Mouse (Mus musculus) bone marrow, adult 2 months (tissue): ENCODE measurements around the gene Pafah1b3.
A peak's percentile ranks its signal among the peaks of the same experiment; 100 is the strongest.

Experiments
- CTCF ChIP-seq: fragments of 200-500 bp; IDR thresholded peaks from 2 replicates; pipeline ENCODE4 v1.5.1; 2011; ENCODE audit warnings: low read length, control low read depth; ENCODE audit not compliant: control insufficient read depth, insufficient read depth
- POLR2A ChIP-seq: fragments of 200-500 bp; IDR thresholded peaks from 2 replicates; pipeline ENCODE4 v1.6.1; 2011; ENCODE audit warnings: low read depth, mild to moderate bottlenecking, control low read depth, low read length, borderline replicate concordance; ENCODE audit not compliant: control insufficient read depth

- TF ChIP-seq POLR2A, result 0 out of 2 replicates have a peak, but pooled peaks have one; percentile 19
- no peak for TF ChIP-seq CTCF
These were observed 6.9 kb downstream of the Pafah1b3 start for GRCm38 (mm10) chr7:25290911-25291310.
